Mouse (Mus musculus) common myeloid progenitor, adult 5-6 weeks (primary cell): ENCODE data around the gene Wdr47. TPM values are rescaled to one million over a fixed set of nuclear protein-coding genes. Genes with fewer than 3 reads are reported as not detected.
A peak's percentile ranks its signal among the peaks of the same experiment; 100 is the strongest.
"Not testable (repeated sequence)": the region's sequence is repeated elsewhere in the genome, so short reads cannot be mapped to it uniquely, and the experiment has no call there.

Source experiments
- ATAC-seq: replicated peaks from 2 replicates; pipeline ENCODE4 v1.8.0; 2016; ENCODE audit warnings: low read depth, mild to moderate bottlenecking, moderate TSS enrichment, inconsistent platforms; ENCODE audit not compliant: poor library complexity, severe bottlenecking
- total RNA-seq: library from RNA; stranded (forward); fragments of 200-1000, 187-1606 nt; gene quantifications from 2 replicates; pipeline ENCODE4 v1.2.3, GENCODE M21; 2017

Gene Wdr47
- total RNA-seq, 1 experiment from 2014 or later: 5.0 TPM

GRCm38 (mm10) chr3:108608906-108609305, 17.8 kb downstream of the Wdr47 start:
- 0 out of 2 replicates have a peak, but pooled peaks have one; percentile 36 for ATAC-seq

DNA sequence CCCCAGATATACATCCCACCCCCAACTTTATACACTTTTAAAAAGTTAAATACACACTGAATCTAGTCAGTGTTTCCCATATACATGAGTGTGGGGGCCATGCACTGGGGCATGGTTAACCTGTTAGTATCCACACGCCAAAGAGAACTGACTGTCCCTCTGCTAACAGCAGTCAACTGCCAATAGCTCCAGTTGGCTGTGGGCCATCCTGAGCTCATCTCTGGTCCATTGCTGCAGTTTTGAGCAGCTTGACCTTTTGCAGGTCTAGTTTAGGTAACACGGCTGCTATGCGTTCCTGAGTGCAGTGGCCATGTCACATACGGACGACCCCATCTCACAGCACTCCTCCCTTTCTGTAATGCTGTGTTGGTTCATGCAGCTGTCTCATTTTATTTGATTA, 43.7 kb downstream of the Wdr47 start:
- ATAC-seq: no peak

- ATAC-seq: peak; percentile 76
Measured at GRCm38 (mm10) chr3:108639412-108639811, 48.3 kb downstream of the Wdr47 start.

DNA sequence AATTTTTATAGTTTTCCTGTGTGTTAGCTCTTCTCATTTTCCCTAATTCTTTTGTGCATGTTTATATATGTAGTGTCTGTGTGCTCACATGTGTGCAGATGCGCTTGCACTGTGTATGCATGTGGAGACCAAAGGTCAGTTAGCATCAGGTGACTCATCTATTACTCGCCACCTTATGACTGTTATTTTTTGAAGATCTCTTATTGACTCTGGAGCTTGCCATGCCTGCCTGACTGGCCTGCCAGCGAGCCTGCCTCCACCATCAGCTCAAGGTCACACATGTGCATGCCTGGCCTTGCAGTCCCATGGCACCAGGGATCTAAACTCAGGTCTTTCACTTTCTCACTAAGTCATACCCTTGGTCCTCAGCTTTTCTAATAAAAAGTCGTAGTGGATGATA, 49.9 kb downstream of the Wdr47 start:
- no peak for ATAC-seq

DNA sequence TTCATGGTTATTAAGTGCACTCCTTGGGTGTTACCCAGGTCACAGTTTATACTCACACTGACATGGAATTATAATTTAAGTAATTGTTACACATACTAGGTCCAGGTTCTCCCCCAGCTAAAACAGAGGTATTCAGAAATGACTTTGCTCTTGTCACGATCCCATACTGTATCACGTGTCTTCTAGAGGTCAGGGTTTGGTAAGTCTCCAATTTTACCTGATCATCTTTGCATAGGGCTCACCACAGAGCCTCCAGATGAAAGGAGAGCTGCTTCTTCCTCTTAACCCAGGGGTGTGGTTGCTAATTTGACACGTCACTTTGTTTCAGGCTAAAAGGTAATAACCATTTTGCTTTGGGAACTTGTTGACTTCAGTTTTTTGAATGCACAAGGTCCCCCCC, 53.8 kb downstream of the Wdr47 start:
- no peak for ATAC-seq

GRCm38 (mm10) chr3:108646036-108646435, 55.0 kb downstream of the Wdr47 start:
- ATAC-seq: no peak

- ATAC-seq: not testable (repeated sequence)
Measured at GRCm38 (mm10) chr3:108647681-108648080, 56.6 kb downstream of the Wdr47 start.

DNA sequence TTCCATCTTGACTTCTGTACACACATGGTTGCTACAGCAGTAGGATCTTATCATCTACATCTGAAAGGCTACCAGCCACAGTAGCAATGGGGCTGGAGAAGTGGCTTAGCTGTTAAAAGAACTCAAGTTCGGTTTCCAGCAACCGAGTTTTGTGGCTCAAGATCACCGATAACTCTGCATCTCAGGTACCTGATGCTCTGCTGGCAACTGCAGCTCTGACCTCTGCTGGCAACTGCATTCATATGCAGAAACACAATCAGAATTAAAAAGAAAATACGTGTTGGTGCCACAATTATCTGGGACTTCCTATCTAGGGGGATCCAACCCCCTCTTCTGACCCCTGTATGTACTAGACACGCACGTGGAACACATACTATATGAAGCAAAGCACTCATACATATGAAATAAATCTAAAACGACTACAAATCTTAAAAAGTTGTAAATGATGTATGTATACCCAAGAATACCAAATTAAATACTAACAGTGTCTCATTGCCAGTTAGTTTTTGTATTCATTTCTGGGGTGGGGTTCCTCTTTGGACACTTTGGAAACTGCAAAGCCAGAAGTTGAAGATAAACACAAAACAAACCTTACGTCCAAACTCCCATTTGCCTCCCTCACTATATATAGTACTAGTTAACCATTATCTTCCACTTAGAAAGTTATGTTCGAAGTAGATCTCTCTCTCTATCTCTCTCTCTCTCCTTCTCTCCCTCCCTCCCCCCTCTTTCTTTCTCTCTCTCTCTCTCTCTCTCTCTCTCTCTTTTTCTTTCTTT, 62.0 kb downstream of the Wdr47 start:
- peak; percentile 31; the same call in 1 of the 2 replicates for ATAC-seq

GRCm38 (mm10) chr3:108653710-108654379, 62.8 kb downstream of the Wdr47 start, which contains the start of gene Clcc1:
Gene Clcc1 (plus strand): TSS chr3:108653913.
- peak; percentile 92 for ATAC-seq

- 0 out of 2 replicates have a peak, but pooled peaks have one; percentile 12 for ATAC-seq
Measured at GRCm38 (mm10) chr3:108654566-108654965, 63.5 kb downstream of the Wdr47 start.

DNA sequence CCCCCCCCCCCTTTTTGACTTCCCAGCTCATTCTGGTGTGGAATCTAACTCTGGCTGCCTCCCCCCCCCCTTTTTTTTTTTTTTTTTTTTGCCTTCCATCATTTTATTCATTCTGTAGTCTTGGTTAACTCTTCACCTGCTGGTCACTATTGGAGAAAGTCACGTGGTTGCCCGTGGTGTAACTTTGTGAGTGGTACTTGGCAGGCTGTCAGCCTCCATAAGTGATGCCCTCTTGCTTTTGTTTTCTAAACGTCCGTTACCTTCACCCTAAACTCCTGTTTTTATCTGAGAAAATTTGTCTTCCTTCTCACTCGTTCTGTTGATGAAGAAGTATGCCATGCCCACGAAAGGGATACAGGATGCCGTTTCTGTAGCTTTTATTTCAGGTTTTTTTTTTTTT, 64.4 kb downstream of the Wdr47 start:
- ATAC-seq: no peak

DNA sequence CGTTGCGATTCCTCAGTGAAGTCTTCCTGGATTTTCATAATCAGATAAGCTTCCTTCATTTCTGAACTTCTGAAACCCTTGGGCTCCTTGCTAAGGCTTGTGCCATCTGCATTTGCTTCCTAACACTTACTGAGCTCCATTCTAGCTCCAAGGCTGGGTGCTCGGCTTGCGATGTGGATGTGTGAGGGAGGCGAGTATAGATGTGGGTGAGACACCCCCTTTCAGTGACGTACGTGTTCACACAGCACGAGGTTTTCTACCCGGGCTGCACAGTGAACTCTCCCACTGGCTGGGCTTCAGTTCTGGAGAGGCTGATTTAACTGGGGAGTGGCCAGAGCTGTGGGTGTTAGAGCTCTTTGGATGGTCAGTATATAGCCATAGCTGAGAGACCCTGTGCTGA, 67.5 kb downstream of the Wdr47 start:
- ATAC-seq: no peak

GRCm38 (mm10) chr3:108660941-108661340, 69.9 kb downstream of the Wdr47 start:
- ATAC-seq: no peak

- no peak for ATAC-seq
Measured at GRCm38 (mm10) chr3:108676616-108677015, 85.5 kb downstream of the Wdr47 start.

DNA sequence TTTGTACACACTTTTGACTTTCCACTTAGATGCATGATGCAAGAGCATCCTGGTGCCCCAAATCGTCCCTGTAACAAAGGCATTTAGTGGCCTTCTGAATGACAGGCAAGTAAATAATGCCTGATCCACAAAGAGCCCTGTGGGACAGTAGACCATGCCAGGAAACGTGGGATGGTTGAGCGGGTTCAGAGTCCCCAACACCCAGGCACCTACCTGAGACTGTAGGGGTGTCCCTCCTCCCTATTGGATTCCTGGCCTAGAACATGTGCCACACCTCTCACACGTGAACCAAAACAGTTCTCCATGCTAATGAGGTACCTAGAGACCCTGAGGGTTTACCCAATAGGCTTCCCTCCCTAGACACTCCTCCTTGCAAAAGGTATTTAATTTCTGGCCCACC, 89.9 kb downstream of the Wdr47 start:
- ATAC-seq: no peak

DNA sequence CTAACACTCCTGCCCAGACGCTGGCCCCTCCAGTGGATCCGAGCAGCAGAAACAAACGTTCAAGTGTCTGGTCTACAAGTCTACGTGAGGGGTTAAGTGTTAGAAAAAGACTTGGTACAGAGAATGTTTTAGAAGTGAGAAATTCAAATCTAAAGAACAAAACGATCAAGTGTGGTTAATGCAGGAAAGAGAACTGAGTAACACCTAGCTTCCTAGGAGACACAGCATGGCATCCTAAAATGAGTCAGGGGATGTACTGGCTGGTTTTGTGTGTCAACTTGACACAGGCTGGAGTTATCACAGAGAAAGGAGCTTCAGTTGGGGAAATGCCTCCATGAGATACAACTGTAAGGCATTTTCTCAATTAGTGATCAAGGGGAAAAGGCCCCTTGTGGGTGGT, 92.5 kb downstream of the Wdr47 start:
- not testable (repeated sequence) for ATAC-seq

DNA sequence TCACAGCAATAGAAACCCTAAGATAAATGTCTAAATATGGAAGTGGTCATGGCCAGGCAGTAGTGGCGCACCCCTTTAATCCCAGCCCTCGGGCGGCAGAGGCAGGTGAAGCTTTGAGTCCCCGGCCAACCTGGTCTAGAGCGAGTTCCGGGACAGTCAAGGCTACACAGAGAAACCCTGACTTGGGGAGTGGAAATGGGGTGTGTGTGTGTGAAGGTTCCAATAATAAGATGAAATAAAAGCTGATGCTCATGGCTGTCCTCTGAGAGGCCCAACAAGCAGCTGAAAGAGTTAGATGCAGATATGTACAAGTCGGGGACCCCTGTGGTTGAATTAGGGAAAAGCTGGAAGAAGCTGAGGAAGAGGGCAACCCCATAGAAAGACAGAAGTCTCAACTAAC, 94.6 kb downstream of the Wdr47 start:
- no peak for ATAC-seq

DNA sequence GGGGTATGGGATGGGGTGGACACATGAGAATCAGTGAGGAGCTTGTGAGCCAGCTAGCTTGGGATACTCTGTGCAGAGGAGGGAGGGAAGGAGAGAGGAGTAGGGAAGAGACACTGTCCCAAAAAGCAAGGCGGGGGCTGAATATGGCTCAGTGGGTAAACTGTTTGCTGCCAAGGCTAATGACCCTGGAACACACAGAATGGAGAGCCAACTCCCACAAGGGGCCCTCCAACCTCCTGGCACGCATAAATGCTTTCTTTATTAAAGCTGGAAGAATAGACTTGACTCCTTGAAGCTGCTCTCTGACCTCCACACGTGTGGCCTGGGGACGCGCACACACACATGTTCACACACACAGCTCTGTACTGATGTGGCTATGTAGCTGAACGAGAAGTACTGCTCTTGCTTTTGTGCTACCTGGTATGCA, 97.9 kb downstream of the Wdr47 start:
- ATAC-seq: no peak

- ATAC-seq: no peak
Measured at GRCm38 (mm10) chr3:108689446-108689845, 98.4 kb downstream of the Wdr47 start.

DNA sequence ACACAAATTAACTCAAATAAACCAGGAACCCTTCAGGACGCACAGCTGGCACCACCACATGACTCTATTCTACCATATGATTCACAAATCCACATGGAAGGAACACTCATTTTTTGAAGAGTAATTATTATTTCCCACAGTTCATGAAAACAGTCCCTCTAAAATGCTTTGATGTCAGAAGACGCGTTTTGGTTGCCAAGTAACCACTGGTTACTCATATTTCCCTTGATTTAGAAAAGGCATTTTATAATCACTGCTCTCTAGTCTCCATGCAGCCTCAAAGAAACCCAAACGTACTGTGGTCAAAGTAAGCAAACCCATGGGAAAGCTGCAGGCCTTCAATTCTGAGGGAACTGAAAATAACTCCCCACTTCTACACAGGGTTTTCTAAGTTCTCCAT, 98.9 kb downstream of the Wdr47 start:
- 0 out of 2 replicates have a peak, but pooled peaks have one; percentile 18 for ATAC-seq

GRCm38 (mm10) chr3:108694321-108694720, 103.2 kb downstream of the Wdr47 start:
- no peak for ATAC-seq
